Mouse (Mus musculus) liver, postnatal 0 days (tissue): ENCODE measurements around the gene Ctf1.

ENCODE experiments used
- CTCF ChIP-seq: sonication (generic); IDR thresholded peaks from 2 replicates; pipeline ENCODE4 v1.5.1; 2016; ENCODE audit warnings: antibody characterized with exemption, low read depth
- EP300 ChIP-seq: IDR thresholded peaks from 2 replicates; pipeline ENCODE4 v1.6.1; 2016; ENCODE audit warnings: antibody characterized with exemption, low read depth, mild to moderate bottlenecking

GRCm38 (mm10) chr7:127688935-127689334 is 23.6 kb upstream of the Ctf1 start:
- no peak for TF ChIP-seq CTCF
- no peak for TF ChIP-seq EP300
